Mouse (Mus musculus) testis, adult 2 months (tissue): ENCODE data around the gene Edil3.

Experiments used
- CTCF ChIP-seq: fragments of 200-500 bp; IDR thresholded peaks from 2 replicates; pipeline ENCODE4 v1.5.1; 2012; ENCODE audit warnings: low read depth, mild to moderate bottlenecking, inconsistent platforms, low read length, moderate library complexity; ENCODE audit not compliant: control insufficient read depth, insufficient read depth, insufficient replicate concordance
- POLR2A ChIP-seq: fragments of 200-500 bp; IDR thresholded peaks from 2 replicates; pipeline ENCODE4 v1.6.1; 2012; ENCODE audit warnings: low read depth, mild to moderate bottlenecking, inconsistent platforms, low read length, moderate library complexity; ENCODE audit not compliant: control insufficient read depth

DNA sequence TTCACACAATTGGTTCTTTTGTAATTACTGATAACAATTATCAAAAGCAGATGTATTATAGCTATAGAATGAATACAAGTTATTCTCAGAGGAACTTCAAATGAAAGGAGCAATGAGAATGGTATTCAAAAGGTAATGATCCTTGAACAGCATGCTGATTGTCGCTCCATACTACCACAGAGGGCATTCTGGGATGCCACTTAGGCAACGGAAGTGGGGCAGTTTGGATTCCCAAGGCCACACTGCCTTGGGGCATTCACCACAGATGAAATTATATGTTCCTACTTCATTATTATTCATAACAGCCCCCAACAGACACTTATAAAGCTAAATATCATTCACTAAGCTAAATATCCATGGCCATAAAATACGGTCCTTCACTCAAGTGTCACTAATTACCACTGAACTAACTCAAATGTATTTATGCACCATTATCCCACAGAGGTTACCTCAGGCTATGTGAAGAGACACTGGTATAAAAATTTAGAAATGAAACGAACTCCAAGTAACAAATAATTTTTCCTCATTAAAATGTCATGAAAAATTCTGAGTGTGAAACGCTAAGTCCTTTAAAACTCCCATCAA, 550.5 kb downstream of the Edil3 start:
- TF ChIP-seq CTCF = no peak
- TF ChIP-seq POLR2A = no peak
